Mouse (Mus musculus): ENCODE measurements around the gene Gdpd4. TPM values are rescaled to one million over a fixed set of nuclear protein-coding genes. Genes with fewer than 3 reads are reported as not detected.

Gdpd4 gene
- polyA plus RNA-seq, 1 experiment: 0.08 TPM

DNA sequence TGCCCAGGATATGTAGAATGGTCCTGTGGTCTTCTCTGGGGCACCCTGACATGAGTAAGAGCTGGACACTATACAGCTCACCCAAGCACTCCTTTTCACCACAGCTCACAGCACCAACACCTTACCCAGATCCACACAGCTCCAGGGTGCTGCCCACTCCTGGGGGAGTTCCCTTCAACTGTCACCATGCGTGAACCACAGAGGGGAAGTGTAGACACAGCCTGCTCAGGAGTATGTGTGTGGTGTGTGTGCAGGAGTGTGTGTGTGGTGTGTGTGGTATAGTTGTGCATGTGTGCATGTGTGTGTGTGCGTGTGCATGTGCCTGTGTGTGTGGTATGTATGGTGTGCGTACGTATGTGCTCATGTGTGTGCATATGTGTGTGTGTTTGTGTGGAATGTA lies 176.1 kb downstream of the Gdpd4 start:
- no peak for DNase-seq
- H3K4me3 ChIP-seq (replicated peaks; ENCODE audit: insufficient read depth, low read depth, low read length): no peak overlapping the region
- 98% methylated on average over 4 of the region's 4 CpGs for WGBS
- no peak for TF ChIP-seq POLR2A (IDR thresholded peaks at IDR 0.05; ENCODE audit: borderline replicate concordance, insufficient read depth, low read length)
- no peak for TF ChIP-seq CTCF (IDR thresholded peaks at IDR 0.05; ENCODE audit: borderline replicate concordance, insufficient read depth, low read depth, low read length)
- H3K27ac ChIP-seq (ENCODE audit: insufficient read depth, low read length): no peak overlapping the region
- no peaks in the 10 kb centered on the region for H3K27me3 ChIP-seq (ENCODE audit: control insufficient read depth, insufficient read depth, low read length)
- no peaks in the 10 kb centered on the region for H3K4me1 ChIP-seq (ENCODE audit: control insufficient read depth, insufficient read depth, low read length)

DNA sequence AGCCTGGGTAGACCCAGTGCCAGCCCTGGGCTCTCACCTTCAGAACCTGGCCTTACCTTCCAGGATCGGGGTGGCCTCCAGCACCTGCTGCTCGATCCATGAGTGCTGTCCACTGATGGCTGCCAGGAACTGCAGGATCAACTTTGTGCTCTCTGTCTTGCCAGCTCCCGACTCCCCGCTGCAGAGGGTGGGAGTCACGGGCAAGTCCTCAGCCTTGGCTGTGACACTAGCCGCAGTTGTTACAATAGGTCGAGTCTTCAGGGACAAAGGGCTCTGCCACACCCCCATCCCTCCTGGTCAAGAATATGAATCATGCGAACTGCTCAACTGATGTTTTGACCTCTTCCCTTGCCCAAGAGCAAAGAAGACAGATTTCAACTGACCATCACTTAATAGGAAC lies 177.8 kb downstream of the Gdpd4 start:
- Histone ChIP-seq H3K27me3 (ENCODE audit: control insufficient read depth, insufficient read depth, low read length) (no peaks in the 10 kb centered on the region), H3K27ac (ENCODE audit: insufficient read depth, low read length) (no peak overlapping the region), H3K4me3 (replicated peaks; ENCODE audit: insufficient read depth, low read depth, low read length) (no peak overlapping the region), H3K4me1 (ENCODE audit: control insufficient read depth, insufficient read depth, low read length) (peaks cover 3% of the 10 kb centered on the region; the same call in 1 of the 2 replicates)
- WGBS: 79% methylated on average over 8 of the region's 8 CpGs
- no peak for TF ChIP-seq POLR2A (IDR thresholded peaks at IDR 0.05; ENCODE audit: borderline replicate concordance, insufficient read depth, low read length)
- TF ChIP-seq CTCF (IDR thresholded peaks at IDR 0.05; ENCODE audit: borderline replicate concordance, insufficient read depth, low read depth, low read length): no peak
- no peak for DNase-seq

Other genes with a start within 250 kb of the Gdpd4 start
- gene Clns1a, start 223.3 kb upstream of the Gdpd4 start, polyA plus RNA-seq (2012; rRNA removed): 85.0 and 91.3 TPM in 2 replicates
- 13.9 and 14.4 TPM in 2 replicates for gene Aqp11, start 181.7 kb upstream of the Gdpd4 start, polyA plus RNA-seq (2012; rRNA removed)
- gene Pak1, start 131.4 kb upstream of the Gdpd4 start, polyA plus RNA-seq (2012; rRNA removed): 363 and 385 TPM in 2 replicates
- 19.2 and 22.0 TPM in 2 replicates for gene Myo7a, start 199.6 kb downstream of the Gdpd4 start, polyA plus RNA-seq (2012; rRNA removed)
- gene Omp, start 225.5 kb downstream of the Gdpd4 start, polyA plus RNA-seq (2012; rRNA removed): 0.57 and 0.60 TPM in 2 replicates